Mouse (Mus musculus) ES-Bruce4 (cell line): ENCODE data around the gene Catip.

Experiments used
- CTCF ChIP-seq: IDR thresholded peaks from one replicate; pipeline ENCODE4 v1.8.1; 2011; ENCODE audit warnings: low read depth, low read length
- POLR2A ChIP-seq: IDR thresholded peaks from one replicate; pipeline ENCODE4 v1.8.1; 2011; ENCODE audit warnings: low read length; ENCODE audit not compliant: insufficient read depth

DNA sequence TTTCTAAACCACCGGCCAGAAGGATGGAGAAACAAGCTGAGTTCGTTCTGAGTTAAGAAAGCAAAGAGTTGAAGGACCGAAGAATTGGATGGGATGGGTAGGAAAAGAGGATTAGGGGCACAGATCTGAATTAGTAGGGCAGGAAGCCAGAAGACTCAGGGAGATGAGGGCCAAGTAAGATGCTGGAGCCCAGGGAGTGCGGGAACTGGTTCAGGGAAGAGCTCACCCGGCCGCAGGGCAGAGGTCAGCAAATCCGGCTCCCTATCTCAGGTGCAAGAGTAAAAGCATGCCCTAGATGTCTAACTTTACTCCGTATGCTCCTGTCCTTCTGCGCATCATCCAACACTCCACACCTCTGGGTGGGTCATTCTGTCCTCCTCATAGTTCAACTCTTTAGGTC lies 29.0 kb upstream of the Catip start:
- TF ChIP-seq CTCF (no peak), POLR2A (no peak)
